Mouse (Mus musculus): ENCODE measurements around the gene Tubd1.

Tubd1 gene

GRCm38 (mm10) chr11:86571047-86571855 is 26.5 kb downstream of the Tubd1 start:
- TF ChIP-seq NANOG (IDR thresholded peaks at IDR 0.05; ENCODE audit: borderline replicate concordance, low read length) (no peak), CTCF (conservative IDR thresholded peaks at IDR 0.05; ENCODE audit: low read length) (no peak), POU5F1 (IDR thresholded peaks at IDR 0.05; ENCODE audit: borderline replicate concordance, low read length) (no peak)
- peaks cover 47% of the 10 kb centered on the region for H3K4me1 ChIP-seq (replicated peaks; ENCODE audit: low read depth, low read length)
- peaks cover under 1% of the 10 kb centered on the region; the same call in 1 of the 2 replicates for H3K36me3 ChIP-seq (ENCODE audit: insufficient read depth, low read length)
- H3K4me3 ChIP-seq (replicated peaks; ENCODE audit: low read length) = no peak overlapping the region
- no peaks in the 10 kb centered on the region for H3K9me3 ChIP-seq (ENCODE audit: low read length)
- H3K27me3 ChIP-seq (ENCODE audit: insufficient read depth, low read length) = no peaks in the 10 kb centered on the region

GRCm38 (mm10) chr11:86571871-86572270 is 27.1 kb downstream of the Tubd1 start:
- no peak overlapping the region for H3K4me3 ChIP-seq (replicated peaks; ENCODE audit: low read length)
- peaks cover 53% of the 10 kb centered on the region for H3K4me1 ChIP-seq (replicated peaks; ENCODE audit: low read depth, low read length)
- no peaks in the 10 kb centered on the region for H3K27me3 ChIP-seq (ENCODE audit: insufficient read depth, low read length)
- TF ChIP-seq CTCF (conservative IDR thresholded peaks at IDR 0.05; ENCODE audit: low read length) (no peak), NANOG (IDR thresholded peaks at IDR 0.05; ENCODE audit: borderline replicate concordance, low read length) (no peak), POU5F1 (IDR thresholded peaks at IDR 0.05; ENCODE audit: borderline replicate concordance, low read length) (no peak)
- no peaks in the 10 kb centered on the region for H3K36me3 ChIP-seq (ENCODE audit: insufficient read depth, low read length)
- no peaks in the 10 kb centered on the region for H3K9me3 ChIP-seq (ENCODE audit: low read length)

- no peaks in the 10 kb centered on the region for H3K27me3 ChIP-seq (ENCODE audit: insufficient read depth, low read length)
- H3K4me1 ChIP-seq (replicated peaks; ENCODE audit: low read depth, low read length) = peaks cover 61% of the 10 kb centered on the region
- H3K9me3 ChIP-seq (ENCODE audit: low read length) = no peaks in the 10 kb centered on the region
- no peak for TF ChIP-seq POU5F1 (IDR thresholded peaks at IDR 0.05; ENCODE audit: borderline replicate concordance, low read length)
- no peak for TF ChIP-seq NANOG (IDR thresholded peaks at IDR 0.05; ENCODE audit: borderline replicate concordance, low read length)
- no peak for TF ChIP-seq CTCF (conservative IDR thresholded peaks at IDR 0.05; ENCODE audit: low read length)
- no peak overlapping the region for H3K4me3 ChIP-seq (replicated peaks; ENCODE audit: low read length)
- H3K36me3 ChIP-seq (ENCODE audit: insufficient read depth, low read length) = no peaks in the 10 kb centered on the region
These were observed 27.8 kb downstream of the Tubd1 start for GRCm38 (mm10) chr11:86572623-86573022.

GRCm38 (mm10) chr11:86573646-86574231 is 28.9 kb downstream of the Tubd1 start:
- Histone ChIP-seq H3K9me3 (ENCODE audit: low read length) (no peaks in the 10 kb centered on the region), H3K4me3 (replicated peaks; ENCODE audit: low read length) (no peak overlapping the region), H3K36me3 (ENCODE audit: insufficient read depth, low read length) (no peaks in the 10 kb centered on the region), H3K27me3 (ENCODE audit: insufficient read depth, low read length) (no peaks in the 10 kb centered on the region), H3K4me1 (replicated peaks; ENCODE audit: low read depth, low read length) (peaks cover 70% of the 10 kb centered on the region)
- no peak for TF ChIP-seq NANOG (IDR thresholded peaks at IDR 0.05; ENCODE audit: borderline replicate concordance, low read length)
- no peak for TF ChIP-seq POU5F1 (IDR thresholded peaks at IDR 0.05; ENCODE audit: borderline replicate concordance, low read length)
- no peak for TF ChIP-seq CTCF (conservative IDR thresholded peaks at IDR 0.05; ENCODE audit: low read length)

GRCm38 (mm10) chr11:86574408-86574807 is 29.6 kb downstream of the Tubd1 start:
- Histone ChIP-seq H3K27me3 (ENCODE audit: insufficient read depth, low read length) (no peaks in the 10 kb centered on the region), H3K36me3 (ENCODE audit: insufficient read depth, low read length) (no peaks in the 10 kb centered on the region), H3K4me3 (replicated peaks; ENCODE audit: low read length) (no peak overlapping the region), H3K4me1 (replicated peaks; ENCODE audit: low read depth, low read length) (peaks cover 75% of the 10 kb centered on the region), H3K9me3 (ENCODE audit: low read length) (no peaks in the 10 kb centered on the region)
- no peak for TF ChIP-seq NANOG (IDR thresholded peaks at IDR 0.05; ENCODE audit: borderline replicate concordance, low read length)
- no peak for TF ChIP-seq POU5F1 (IDR thresholded peaks at IDR 0.05; ENCODE audit: borderline replicate concordance, low read length)
- no peak for TF ChIP-seq CTCF (conservative IDR thresholded peaks at IDR 0.05; ENCODE audit: low read length)

- peak; percentile 46; the same call in 1 of the 2 replicates for TF ChIP-seq NANOG (IDR thresholded peaks at IDR 0.05; ENCODE audit: borderline replicate concordance, low read length)
- no peak for TF ChIP-seq POU5F1 (IDR thresholded peaks at IDR 0.05; ENCODE audit: borderline replicate concordance, low read length)
- no peaks in the 10 kb centered on the region for H3K27me3 ChIP-seq (ENCODE audit: insufficient read depth, low read length)
- H3K4me3 ChIP-seq (replicated peaks; ENCODE audit: low read length) = no peak overlapping the region
- no peaks in the 10 kb centered on the region for H3K36me3 ChIP-seq (ENCODE audit: insufficient read depth, low read length)
- H3K4me1 ChIP-seq (replicated peaks; ENCODE audit: low read depth, low read length) = peaks cover 88% of the 10 kb centered on the region
- H3K9me3 ChIP-seq (ENCODE audit: low read length) = no peaks in the 10 kb centered on the region
These were observed 31.0 kb downstream of the Tubd1 start for GRCm38 (mm10) chr11:86575632-86576378.

GRCm38 (mm10) chr11:86577231-86577630 is 32.4 kb downstream of the Tubd1 start:
- Histone ChIP-seq H3K4me1 (replicated peaks; ENCODE audit: low read depth, low read length) (peaks cover 88% of the 10 kb centered on the region), H3K9me3 (ENCODE audit: low read length) (no peaks in the 10 kb centered on the region), H3K36me3 (ENCODE audit: insufficient read depth, low read length) (no peaks in the 10 kb centered on the region), H3K4me3 (replicated peaks; ENCODE audit: low read length) (no peak overlapping the region; the same call in 1 of the 2 replicates), H3K27me3 (ENCODE audit: insufficient read depth, low read length) (no peaks in the 10 kb centered on the region)
- TF ChIP-seq CTCF (conservative IDR thresholded peaks at IDR 0.05; ENCODE audit: low read length) = no peak
- TF ChIP-seq NANOG (IDR thresholded peaks at IDR 0.05; ENCODE audit: borderline replicate concordance, low read length) = no peak
- no peak for TF ChIP-seq POU5F1 (IDR thresholded peaks at IDR 0.05; ENCODE audit: borderline replicate concordance, low read length)

- Histone ChIP-seq H3K36me3 (ENCODE audit: insufficient read depth, low read length) (no peaks in the 10 kb centered on the region), H3K27me3 (ENCODE audit: insufficient read depth, low read length) (no peaks in the 10 kb centered on the region), H3K9me3 (ENCODE audit: low read length) (no peaks in the 10 kb centered on the region), H3K4me3 (replicated peaks; ENCODE audit: low read length) (peak overlapping the region; percentile 64), H3K4me1 (replicated peaks; ENCODE audit: low read depth, low read length) (peaks cover 95% of the 10 kb centered on the region)
- TF ChIP-seq CTCF (conservative IDR thresholded peaks at IDR 0.05; ENCODE audit: low read length) = no peak
- no peak for TF ChIP-seq POU5F1 (IDR thresholded peaks at IDR 0.05; ENCODE audit: borderline replicate concordance, low read length)
These were observed 33.5 kb downstream of the Tubd1 start for GRCm38 (mm10) chr11:86578106-86578808.

Measured in E14TG2a.4 (cell line).